Mouse (Mus musculus) left cerebral cortex, adult 9 months (tissue): ENCODE measurements around the gene Agps.

Source experiments
- DNase-seq, 2 experiments: peaks; one replicate each; pipeline ENCODE4 v3.0.0; 2022; ENCODE audit warnings: low spot score in 2 of 2

Agps gene

GRCm38 (mm10) chr2:75828931-75829610, 2.9 kb upstream of the Agps start:
- DNase-seq = peak in 1 of 2 experiments; percentile 13

- no peak for DNase-seq
Measured at GRCm38 (mm10) chr2:75830233-75830632, 1.7 kb upstream of the Agps start.

GRCm38 (mm10) chr2:75832781-75833180, 804 bp downstream of the Agps start:
- no peak for DNase-seq

GRCm38 (mm10) chr2:75834492-75834891, 2.5 kb downstream of the Agps start:
- DNase-seq = no peak

- no peak for DNase-seq
Measured at GRCm38 (mm10) chr2:75842302-75842701, 10.3 kb downstream of the Agps start.

GRCm38 (mm10) chr2:75847708-75848107, 15.7 kb downstream of the Agps start:
- no peak for DNase-seq

- no peak for DNase-seq
Measured at GRCm38 (mm10) chr2:75852483-75852882, 20.5 kb downstream of the Agps start.

- no peak for DNase-seq
Measured at GRCm38 (mm10) chr2:75854136-75854535, 22.2 kb downstream of the Agps start.

GRCm38 (mm10) chr2:75861115-75861514, 29.1 kb downstream of the Agps start:
- no peak for DNase-seq

GRCm38 (mm10) chr2:75869604-75870003, 37.6 kb downstream of the Agps start:
- no peak for DNase-seq

- no peak for DNase-seq
Measured at GRCm38 (mm10) chr2:75874008-75874559, 42.1 kb downstream of the Agps start.

- DNase-seq = peak in 1 of 2 experiments; percentile 7
Measured at GRCm38 (mm10) chr2:75879791-75880190, 47.8 kb downstream of the Agps start.

- peak in 1 of 2 experiments; percentile 61 for DNase-seq
Measured at GRCm38 (mm10) chr2:75883543-75883942, 51.6 kb downstream of the Agps start.

GRCm38 (mm10) chr2:75891981-75892380, 60.0 kb downstream of the Agps start:
- DNase-seq = no peak

- DNase-seq = no peak
Measured at GRCm38 (mm10) chr2:75895711-75896110, 63.7 kb downstream of the Agps start.

GRCm38 (mm10) chr2:75900281-75900680, 68.3 kb downstream of the Agps start:
- DNase-seq = no peak

- no peak for DNase-seq
Measured at GRCm38 (mm10) chr2:75901869-75902268, 69.9 kb downstream of the Agps start.

GRCm38 (mm10) chr2:75907142-75907541, 75.2 kb downstream of the Agps start:
- DNase-seq = no peak

GRCm38 (mm10) chr2:75915040-75915439, 83.1 kb downstream of the Agps start:
- no peak for DNase-seq

- DNase-seq = no peak
Measured at GRCm38 (mm10) chr2:75923807-75924340, 91.9 kb downstream of the Agps start.

- DNase-seq = no peak
Measured at GRCm38 (mm10) chr2:75926061-75926460, 94.1 kb downstream of the Agps start.

GRCm38 (mm10) chr2:75928011-75928410, 96.0 kb downstream of the Agps start:
- no peak for DNase-seq

- DNase-seq = no peak
Measured at GRCm38 (mm10) chr2:75929141-75929540, 97.2 kb downstream of the Agps start.
